Mouse (Mus musculus): ENCODE results near the gene Ttll9. TPM values are rescaled to one million over a fixed set of nuclear protein-coding genes. Genes with fewer than 3 reads are reported as not detected.

The Ttll9 gene
- total and polyA plus RNA-seq, 2 experiments: 0.11 TPM; not detected in 1

DNA sequence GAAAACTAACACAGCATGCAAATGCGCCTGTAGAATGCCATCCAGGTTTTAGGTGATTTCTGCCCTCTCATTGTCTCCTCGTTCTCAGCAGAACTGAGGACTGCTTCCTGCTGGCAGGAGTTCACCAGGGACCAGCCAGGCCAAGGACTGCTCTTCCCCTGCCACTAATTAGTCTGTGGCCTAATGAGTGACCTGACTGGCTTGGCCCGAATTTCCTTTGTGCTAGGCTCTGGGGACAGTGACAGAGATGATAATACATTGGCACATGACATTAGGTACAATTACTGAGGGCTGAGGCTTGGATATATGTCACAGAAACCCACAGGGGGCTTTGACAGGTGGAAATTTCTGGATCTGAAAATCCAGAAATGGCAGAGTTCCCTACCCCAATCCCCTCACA is 14.7 kb downstream of the Ttll9 start:
- H3K27ac ChIP-seq (replicated peaks; ENCODE audit: insufficient read depth, low read depth, low read length): no peak overlapping the region
- DNase-seq (ENCODE audit: extremely low read depth, low read depth, low spot score): no peak
- H3K4me3 ChIP-seq (ENCODE audit: insufficient read depth, low read depth, low read length): no peak overlapping the region
- H3K4me1 ChIP-seq (ENCODE audit: control insufficient read depth, insufficient read depth, low read length): no peaks in the 10 kb centered on the region
- no peaks in the 10 kb centered on the region for H3K79me2 ChIP-seq (ENCODE audit: control insufficient read depth, insufficient read depth, low read length)
- H3K9ac ChIP-seq (ENCODE audit: low read depth, low read length): no peak overlapping the region
- no peaks in the 10 kb centered on the region for H3K27me3 ChIP-seq (ENCODE audit: control insufficient read depth, insufficient read depth, low read length)
- 65% methylated on average over 3 of the region's 3 CpGs for WGBS
- H3K36me3 ChIP-seq (ENCODE audit: control insufficient read depth, insufficient read depth, low read length): no peaks in the 10 kb centered on the region
- no peak for TF ChIP-seq POLR2A (IDR thresholded peaks at IDR 0.05; ENCODE audit: extremely low read depth, insufficient read depth, low read length)
- no peak for TF ChIP-seq CTCF (IDR thresholded peaks at IDR 0.05; ENCODE audit: low read depth, low read length)

DNA sequence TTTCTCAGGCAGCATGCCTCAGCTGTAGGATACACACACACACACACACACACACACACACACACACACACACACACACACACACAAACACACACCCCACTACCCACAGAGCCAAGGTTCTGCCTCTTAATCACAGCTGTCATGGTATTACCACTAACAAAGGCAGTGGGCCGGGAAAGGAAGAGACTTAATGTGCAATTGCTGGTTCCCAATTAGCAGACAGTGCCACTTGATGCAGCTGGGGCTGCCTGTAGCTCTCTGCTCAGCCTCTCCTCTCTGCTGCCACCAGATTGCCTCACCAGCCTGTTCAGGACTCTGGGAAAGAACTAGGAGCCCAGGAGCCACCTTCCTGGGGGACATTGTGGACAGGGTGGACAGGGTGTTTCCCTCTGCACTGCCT is 23.3 kb downstream of the Ttll9 start:
- TF ChIP-seq CTCF (IDR thresholded peaks at IDR 0.05; ENCODE audit: low read depth, low read length) (no peak), POLR2A (IDR thresholded peaks at IDR 0.05; ENCODE audit: extremely low read depth, insufficient read depth, low read length) (no peak)
- H3K79me2 ChIP-seq (ENCODE audit: control insufficient read depth, insufficient read depth, low read length): no peaks in the 10 kb centered on the region

DNA sequence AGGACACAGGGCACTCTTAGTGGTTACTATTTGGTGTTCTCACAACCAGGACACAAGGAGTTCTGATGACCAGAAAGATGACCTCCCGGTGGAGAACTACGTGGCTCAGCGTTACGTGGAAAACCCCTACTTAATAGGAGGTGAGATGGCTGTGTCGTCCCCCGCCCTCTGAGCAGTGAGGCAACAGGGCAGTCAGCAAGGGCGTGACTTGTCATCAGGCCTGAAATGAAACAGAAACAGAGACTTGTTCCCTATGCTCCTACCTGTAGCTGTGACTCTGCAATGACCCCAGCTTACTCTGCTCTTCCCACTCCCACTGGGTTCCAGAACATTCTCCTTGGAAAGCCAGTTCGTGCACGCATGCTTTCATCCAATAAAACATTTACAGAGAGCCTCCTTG is 29.2 kb downstream of the Ttll9 start:
- TF ChIP-seq POLR2A (IDR thresholded peaks at IDR 0.05; ENCODE audit: extremely low read depth, insufficient read depth, low read length) (no peak), CTCF (IDR thresholded peaks at IDR 0.05; ENCODE audit: low read depth, low read length) (no peak)
- WGBS: 83% methylated on average over 9 of the region's 9 CpGs

More for the DNA sequence above, 23.3 kb downstream of the Ttll9 start:
- no peaks in the 10 kb centered on the region for H3K27me3 ChIP-seq (ENCODE audit: control insufficient read depth, insufficient read depth, low read length)
- no peak for DNase-seq (ENCODE audit: extremely low read depth, low read depth, low spot score)
- H3K36me3 ChIP-seq (ENCODE audit: control insufficient read depth, insufficient read depth, low read length): no peaks in the 10 kb centered on the region
- no peak overlapping the region for H3K4me3 ChIP-seq (ENCODE audit: insufficient read depth, low read depth, low read length)
- H3K27ac ChIP-seq (replicated peaks; ENCODE audit: insufficient read depth, low read depth, low read length): no peak overlapping the region
- 78% methylated on average over 1 of the region's 1 CpGs for WGBS
- H3K4me1 ChIP-seq (ENCODE audit: control insufficient read depth, insufficient read depth, low read length): no peaks in the 10 kb centered on the region
- no peak overlapping the region for H3K9ac ChIP-seq (ENCODE audit: low read depth, low read length)

DNA sequence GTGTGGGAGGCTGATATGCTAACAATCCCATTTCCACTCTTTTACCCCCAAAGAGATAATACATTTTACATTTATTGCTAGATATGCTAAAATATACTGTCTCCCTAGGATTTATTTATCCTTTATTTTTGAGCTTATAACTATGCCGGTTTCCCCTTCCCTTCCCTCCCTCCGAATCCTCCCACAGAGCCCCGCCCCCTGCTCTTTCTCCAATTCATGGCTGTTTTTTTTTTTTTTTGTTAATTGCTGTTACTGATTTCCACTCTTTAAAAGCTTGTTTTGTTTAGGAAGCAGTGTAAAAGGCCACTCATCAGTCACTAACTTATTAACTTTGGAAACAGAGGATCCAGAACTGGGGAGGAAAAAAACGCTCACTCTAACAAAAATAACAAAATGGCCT is 34.8 kb downstream of the Ttll9 start:
- no peak overlapping the region for H3K4me3 ChIP-seq (ENCODE audit: insufficient read depth, low read depth, low read length)
- no peaks in the 10 kb centered on the region for H3K4me1 ChIP-seq (ENCODE audit: control insufficient read depth, insufficient read depth, low read length)
- H3K9ac ChIP-seq (ENCODE audit: low read depth, low read length): no peak overlapping the region
- no peaks in the 10 kb centered on the region for H3K79me2 ChIP-seq (ENCODE audit: control insufficient read depth, insufficient read depth, low read length)
- 65% methylated on average over 4 of the region's 4 CpGs for WGBS
- DNase-seq (ENCODE audit: extremely low read depth, low read depth, low spot score): no peak
- no peaks in the 10 kb centered on the region for H3K36me3 ChIP-seq (ENCODE audit: control insufficient read depth, insufficient read depth, low read length)
- no peaks in the 10 kb centered on the region for H3K27me3 ChIP-seq (ENCODE audit: control insufficient read depth, insufficient read depth, low read length)
- TF ChIP-seq POLR2A (IDR thresholded peaks at IDR 0.05; ENCODE audit: extremely low read depth, insufficient read depth, low read length) (no peak), CTCF (IDR thresholded peaks at IDR 0.05; ENCODE audit: low read depth, low read length) (no peak)
- no peak overlapping the region for H3K27ac ChIP-seq (replicated peaks; ENCODE audit: insufficient read depth, low read depth, low read length)

More for the DNA sequence above, 29.2 kb downstream of the Ttll9 start:
- Histone ChIP-seq H3K4me3 (ENCODE audit: insufficient read depth, low read depth, low read length) (no peak overlapping the region), H3K79me2 (ENCODE audit: control insufficient read depth, insufficient read depth, low read length) (no peaks in the 10 kb centered on the region), H3K36me3 (ENCODE audit: control insufficient read depth, insufficient read depth, low read length) (no peaks in the 10 kb centered on the region), H3K4me1 (ENCODE audit: control insufficient read depth, insufficient read depth, low read length) (no peaks in the 10 kb centered on the region), H3K9ac (ENCODE audit: low read depth, low read length) (no peak overlapping the region), H3K27ac (replicated peaks; ENCODE audit: insufficient read depth, low read depth, low read length) (no peak overlapping the region), H3K27me3 (ENCODE audit: control insufficient read depth, insufficient read depth, low read length) (no peaks in the 10 kb centered on the region)
- DNase-seq (ENCODE audit: extremely low read depth, low read depth, low spot score): no peak

DNA sequence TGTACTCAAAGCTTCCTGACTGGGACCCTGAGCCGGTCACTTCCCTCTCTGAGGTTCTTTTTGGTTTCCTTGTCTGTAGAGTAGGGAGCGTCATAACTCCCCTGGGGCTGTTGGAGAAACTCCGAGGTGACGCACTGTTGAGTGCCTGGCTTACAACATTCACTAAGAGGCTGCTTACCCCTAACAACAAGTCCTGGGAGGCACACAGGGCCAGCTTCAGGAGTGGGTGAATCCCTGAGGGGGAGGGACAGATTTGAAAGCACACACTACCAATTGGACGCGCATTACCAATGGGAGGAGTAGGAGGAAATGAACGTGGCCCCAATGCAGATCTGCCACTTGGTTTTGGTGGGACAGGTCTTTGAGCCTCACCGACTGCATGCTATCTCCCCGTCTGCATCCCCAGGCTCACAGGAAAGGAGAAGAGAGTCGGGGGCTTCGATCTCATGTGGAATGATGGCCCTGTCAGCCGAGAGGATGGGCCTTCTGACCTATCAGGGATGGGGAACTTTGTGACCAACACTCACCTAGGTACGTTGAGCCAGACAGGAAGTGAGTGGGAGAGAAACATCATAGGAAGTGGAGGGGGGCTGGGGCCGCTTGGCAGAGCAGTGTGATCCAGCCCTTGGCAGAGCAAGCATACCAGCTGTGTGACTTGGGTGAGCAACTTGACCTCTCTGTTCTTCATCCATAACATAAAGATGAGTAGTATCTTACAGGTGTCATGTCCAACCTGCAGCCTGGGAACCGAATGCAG is 40.4 kb downstream of the Ttll9 start:
- Histone ChIP-seq H3K79me2 (ENCODE audit: control insufficient read depth, insufficient read depth, low read length) (no peaks in the 10 kb centered on the region), H3K9ac (ENCODE audit: low read depth, low read length) (no peak overlapping the region), H3K4me1 (ENCODE audit: control insufficient read depth, insufficient read depth, low read length) (no peaks in the 10 kb centered on the region), H3K27me3 (ENCODE audit: control insufficient read depth, insufficient read depth, low read length) (no peaks in the 10 kb centered on the region), H3K4me3 (ENCODE audit: insufficient read depth, low read depth, low read length) (no peak overlapping the region), H3K27ac (replicated peaks; ENCODE audit: insufficient read depth, low read depth, low read length) (no peak overlapping the region), H3K36me3 (ENCODE audit: control insufficient read depth, insufficient read depth, low read length) (no peaks in the 10 kb centered on the region)
- 72% methylated on average over 15 of the region's 15 CpGs for WGBS
- no peak for DNase-seq (ENCODE audit: extremely low read depth, low read depth, low spot score)
- TF ChIP-seq POLR2A (IDR thresholded peaks at IDR 0.05; ENCODE audit: extremely low read depth, insufficient read depth, low read length) (no peak), CTCF (IDR thresholded peaks at IDR 0.05; ENCODE audit: low read depth, low read length) (no peak)

DNA sequence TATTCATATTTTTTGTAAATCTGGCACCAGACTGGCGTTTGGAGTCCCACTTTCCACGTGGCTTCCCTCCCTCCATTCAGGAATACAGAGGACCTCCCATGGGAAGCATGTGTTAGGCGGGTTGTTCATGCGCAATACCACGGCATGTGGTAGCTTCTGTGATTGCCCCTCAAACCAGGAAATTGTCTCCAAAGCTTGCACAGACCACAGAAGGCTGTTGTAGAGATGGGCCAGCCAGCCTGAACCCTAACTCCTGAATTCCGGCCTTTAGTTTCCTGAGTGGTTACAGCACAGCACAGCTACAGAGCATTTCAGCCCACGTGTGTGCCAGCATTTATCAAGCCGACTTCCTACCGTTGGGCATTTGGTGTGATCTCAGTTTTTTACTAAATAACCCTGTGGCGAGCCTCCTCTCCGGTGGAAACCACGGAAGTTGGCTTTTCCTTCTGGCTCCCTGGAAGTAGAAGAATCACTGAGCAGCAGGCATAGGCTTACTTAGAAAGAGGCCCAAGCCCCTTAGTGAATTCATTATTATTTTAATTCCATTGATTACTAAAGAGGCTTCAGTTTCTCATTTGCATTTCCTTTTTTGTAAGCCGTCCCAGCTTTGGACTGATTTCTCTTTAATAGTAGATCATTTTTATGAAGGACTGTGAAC is 41.5 kb downstream of the Ttll9 start:
- Histone ChIP-seq H3K9ac (ENCODE audit: low read depth, low read length) (no peak overlapping the region), H3K4me1 (ENCODE audit: control insufficient read depth, insufficient read depth, low read length) (no peaks in the 10 kb centered on the region), H3K79me2 (ENCODE audit: control insufficient read depth, insufficient read depth, low read length) (no peaks in the 10 kb centered on the region), H3K27me3 (ENCODE audit: control insufficient read depth, insufficient read depth, low read length) (no peaks in the 10 kb centered on the region), H3K4me3 (ENCODE audit: insufficient read depth, low read depth, low read length) (no peak overlapping the region), H3K27ac (replicated peaks; ENCODE audit: insufficient read depth, low read depth, low read length) (no peak overlapping the region), H3K36me3 (ENCODE audit: control insufficient read depth, insufficient read depth, low read length) (peaks cover 3% of the 10 kb centered on the region; the same call in 1 of the 2 replicates)
- TF ChIP-seq CTCF (IDR thresholded peaks at IDR 0.05; ENCODE audit: low read depth, low read length): no peak
- TF ChIP-seq POLR2A (IDR thresholded peaks at IDR 0.05; ENCODE audit: extremely low read depth, insufficient read depth, low read length): no peak
- no peak for DNase-seq (ENCODE audit: extremely low read depth, low read depth, low spot score)
- 61% methylated on average over 13 of the region's 13 CpGs for WGBS
